Mouse (Mus musculus) heart, postnatal 0 days (tissue): ENCODE results near the gene Snx8.

ENCODE experiments used
- CTCF ChIP-seq: IDR thresholded peaks from 2 replicates; pipeline ENCODE4 v1.5.1; 2016; ENCODE audit warnings: antibody characterized with exemption, control low read depth, low read depth
- EP300 ChIP-seq: IDR thresholded peaks from 2 replicates; pipeline ENCODE4 v1.6.1; 2016; ENCODE audit warnings: antibody characterized with exemption, low read depth

DNA sequence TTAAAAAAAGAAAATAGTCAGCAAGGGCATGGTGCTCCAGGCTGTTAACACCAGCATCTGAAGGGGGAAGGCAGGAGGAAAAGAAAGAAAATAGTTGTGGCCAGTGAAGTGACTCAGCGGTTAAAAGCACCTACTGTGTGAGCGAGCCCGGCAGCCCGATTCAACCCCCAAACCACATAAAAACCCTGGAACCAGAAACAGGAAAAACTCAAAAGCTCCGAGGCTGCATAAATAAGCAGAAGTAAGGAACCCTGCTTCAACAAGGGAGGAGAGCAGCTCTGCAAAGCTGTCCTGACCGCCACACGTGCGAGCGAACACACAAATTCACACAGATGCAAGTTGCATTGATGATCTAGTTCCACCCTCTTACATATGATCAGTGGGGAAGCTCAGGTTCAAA, 39.2 kb downstream of the Snx8 start:
- TF ChIP-seq CTCF (no peak), EP300 (no peak)
